Mouse (Mus musculus) lung, postnatal 0 days (tissue): ENCODE data around the gene Rab44. TPM values are rescaled to one million over a fixed set of nuclear protein-coding genes. Genes with fewer than 3 reads are reported as not detected.

Source experiments
- ATAC-seq: fragments of 200-750 bp; cut with Nextera tagmentation; 2 replicates; pipeline ENCODE4 v1.8.0; 2017; ENCODE audit warnings: moderate library complexity
- DNase-seq: peaks from one replicate; pipeline ENCODE4 v3.0.0-alpha.2; 2016; ENCODE audit warnings: low spot score
- H3K27ac ChIP-seq: fragments of 300-500 bp; sonication (generic); 2 replicates; pipeline ENCODE4 v1.5.1; 2014; ENCODE audit warnings: antibody characterized with exemption, mild to moderate bottlenecking, low read length, mixed read lengths
- H3K27me3 ChIP-seq: fragments of 300-500 bp; sonication (generic); replicated peaks from 2 replicates; pipeline ENCODE4 v1.6.1; 2014; ENCODE audit warnings: low read length, mixed read lengths; ENCODE audit not compliant: insufficient read depth
- H3K36me3 ChIP-seq: fragments of 300-500 bp; sonication (generic); 2 replicates; pipeline ENCODE4 v1.6.1; 2014; ENCODE audit warnings: low read length, mixed read lengths; ENCODE audit not compliant: insufficient read depth
- H3K4me1 ChIP-seq: fragments of 300-500 bp; sonication (generic); 2 replicates; pipeline ENCODE4 v1.6.1; 2014; ENCODE audit warnings: antibody characterized with exemption, low read depth, low read length, mixed read lengths; ENCODE audit not compliant: insufficient read depth
- H3K4me2 ChIP-seq: fragments of 300-500 bp; sonication (generic); replicated peaks from 2 replicates; pipeline ENCODE4 v1.6.1; 2014; ENCODE audit warnings: low read depth, mild to moderate bottlenecking, low read length, moderate library complexity, mixed read lengths
- H3K4me3 ChIP-seq: fragments of 300-500 bp; sonication (generic); 2 replicates; pipeline ENCODE4 v1.5.1; 2014; ENCODE audit warnings: low read depth, low read length
- H3K9ac ChIP-seq: fragments of 300-500 bp; sonication (generic); replicated peaks from 2 replicates; pipeline ENCODE4 v1.6.1; 2014; ENCODE audit warnings: low read depth, mild to moderate bottlenecking
- H3K9me3 ChIP-seq: fragments of 300-500 bp; sonication (generic); 2 replicates; pipeline ENCODE4 v1.6.1; 2016; ENCODE audit warnings: low read length, mixed read lengths
- CTCF ChIP-seq: IDR thresholded peaks from 2 replicates; pipeline ENCODE4 v1.5.1; 2016; ENCODE audit warnings: antibody characterized with exemption, mild to moderate bottlenecking
- EP300 ChIP-seq: IDR thresholded peaks from 2 replicates; pipeline ENCODE4 v1.6.1; 2016; ENCODE audit warnings: antibody characterized with exemption, mild to moderate bottlenecking, control low read depth
- WGBS: fragments of 180-500 bp; shearing (Covaris S2); extraction: QIAGEN DNeasy Blood & Tissue Kit; methylation state at CpG from one replicate; pipeline ENCODE4 v1.1.7; 2014; 5-methylcytosine and 5-hydroxymethylcytosine counted together
- polyA plus RNA-seq: library from polyadenylated mRNA; unstranded; fragments of >200 nt; fragmentation: Nextera tagmentation; extraction: Ambion mirVana; gene quantifications from 2 replicates; pipeline ENCODE4 v1.2.1, GENCODE M21; 2015

Gene Rab44
- polyA plus RNA-seq, 1 experiment from 2014 or later: 1.0 TPM

DNA sequence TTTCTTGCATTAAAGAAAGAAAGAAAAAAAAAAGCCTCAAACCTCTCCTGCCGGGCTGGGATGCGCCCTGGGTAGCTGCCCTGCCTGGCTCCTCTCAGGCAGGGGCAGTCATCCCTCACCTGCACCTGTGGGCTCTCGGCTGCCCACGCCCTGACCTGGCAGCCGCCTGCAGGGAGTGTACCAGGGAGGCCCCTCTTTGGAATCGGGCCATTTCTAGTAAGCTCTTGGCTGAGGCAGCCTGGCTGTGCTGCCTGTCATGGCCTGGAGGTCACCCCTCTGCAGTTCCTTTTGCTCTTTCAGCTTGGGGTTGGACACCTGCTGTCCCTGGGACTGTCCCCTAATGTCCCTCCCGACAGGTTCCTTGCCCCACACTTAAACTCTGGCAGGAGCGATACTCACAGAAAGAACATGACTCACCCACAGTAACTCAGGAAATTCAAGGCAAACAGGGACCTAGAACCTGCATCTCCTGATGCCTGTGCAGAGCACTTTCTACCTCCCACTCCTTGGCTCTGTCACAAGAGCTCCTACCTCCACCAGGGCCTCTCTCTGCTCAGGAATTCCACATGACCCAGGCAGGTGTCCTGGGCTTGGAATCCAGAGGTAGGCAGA lies 52.1 kb downstream of the Rab44 start:
- H3K9ac ChIP-seq: no peak overlapping the region
- no peak for TF ChIP-seq EP300
- no peak for TF ChIP-seq CTCF
- WGBS: 37% methylated on average over 7 of the region's 8 CpGs

GRCm38 (mm10) chr17:29167371-29167770 lies 53.4 kb downstream of the Rab44 start:
- WGBS: 43% methylated on average over 6 of the region's 6 CpGs
- TF ChIP-seq EP300 (no peak), CTCF (no peak)
- no peak overlapping the region for H3K9ac ChIP-seq
- H3K27me3 ChIP-seq: no peaks in the 10 kb centered on the region
- no peak overlapping the region for H3K27ac ChIP-seq
- no peaks in the 10 kb centered on the region for H3K36me3 ChIP-seq
- no peaks in the 10 kb centered on the region for H3K9me3 ChIP-seq
- no peak overlapping the region for H3K4me3 ChIP-seq
- peak; percentile 62 for DNase-seq
- no peak overlapping the region for H3K4me2 ChIP-seq
- 0 out of 2 replicates have a peak, but pooled peaks have one; percentile 4 for ATAC-seq
- H3K4me1 ChIP-seq: peaks cover 5% of the 10 kb centered on the region

More for the DNA sequence above, 52.1 kb downstream of the Rab44 start:
- ATAC-seq (peak; percentile 39; the same call in 1 of the 2 replicates), DNase-seq (peak; percentile 29)
- Histone ChIP-seq H3K27ac (no peak overlapping the region), H3K4me2 (no peak overlapping the region), H3K4me1 (peaks cover 5% of the 10 kb centered on the region), H3K36me3 (no peaks in the 10 kb centered on the region), H3K27me3 (no peaks in the 10 kb centered on the region), H3K9me3 (no peaks in the 10 kb centered on the region), H3K4me3 (no peak overlapping the region)

DNA sequence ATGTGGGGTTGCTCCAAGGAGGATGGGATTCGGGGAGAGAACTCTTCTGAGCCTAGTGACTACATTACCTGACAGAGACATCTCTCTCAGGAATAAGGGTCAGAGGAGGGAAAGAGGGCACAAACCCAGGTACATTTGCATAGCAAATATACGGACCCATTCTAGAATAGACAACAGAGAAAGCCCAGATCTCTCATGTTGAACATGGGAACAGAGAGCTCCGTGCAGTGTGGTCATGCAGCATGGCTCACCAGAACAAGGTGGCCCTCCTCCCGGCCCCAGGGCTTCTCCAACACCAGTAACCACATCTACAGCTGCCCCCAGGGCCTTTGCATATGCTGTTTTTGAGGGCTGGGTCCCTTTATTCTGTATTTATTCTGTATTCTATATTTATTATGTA lies 54.5 kb downstream of the Rab44 start:
- 86% methylated on average over 4 of the region's 4 CpGs for WGBS
- Histone ChIP-seq H3K4me2 (no peak overlapping the region), H3K27me3 (no peaks in the 10 kb centered on the region), H3K36me3 (no peaks in the 10 kb centered on the region), H3K27ac (no peak overlapping the region), H3K4me3 (no peak overlapping the region), H3K4me1 (peaks cover 5% of the 10 kb centered on the region), H3K9me3 (no peaks in the 10 kb centered on the region), H3K9ac (no peak overlapping the region)
- no peak for ATAC-seq
- DNase-seq: no peak
- TF ChIP-seq CTCF (no peak), EP300 (no peak)

GRCm38 (mm10) chr17:29168996-29169601 lies 55.2 kb downstream of the Rab44 start:
- H3K27ac ChIP-seq: no peak overlapping the region
- DNase-seq: no peak
- 67% methylated on average over 12 of the region's 12 CpGs for WGBS

DNA sequence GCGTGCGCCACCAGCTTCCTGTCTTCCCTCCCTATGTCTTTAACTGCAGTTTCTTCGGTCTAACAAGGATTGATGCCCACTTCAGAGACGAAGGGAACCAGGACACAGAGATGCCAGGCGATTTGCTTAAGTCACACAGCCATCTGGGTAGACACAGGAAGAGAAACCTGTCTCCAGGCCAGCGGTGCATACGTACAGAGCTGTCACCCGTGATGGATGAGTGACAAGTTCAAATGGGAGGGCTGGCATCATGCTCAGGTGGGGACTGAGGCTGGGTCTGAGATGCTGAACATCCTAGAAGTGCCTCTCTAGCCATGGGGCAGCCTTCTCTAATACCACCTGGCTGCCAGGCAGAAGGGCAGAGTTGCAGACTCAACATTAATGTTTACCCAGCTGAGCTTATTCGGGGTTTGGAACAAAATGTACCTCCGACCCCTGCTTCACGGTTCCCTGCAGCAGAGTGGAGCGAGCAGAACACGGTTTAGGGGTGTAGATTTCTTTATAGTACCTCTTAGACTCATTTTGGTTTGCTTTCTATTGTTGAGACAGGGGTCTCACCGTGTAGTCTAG lies 56.6 kb downstream of the Rab44 start:
- Histone ChIP-seq H3K36me3 (no peaks in the 10 kb centered on the region), H3K27ac (no peak overlapping the region), H3K9me3 (no peaks in the 10 kb centered on the region), H3K9ac (no peak overlapping the region), H3K4me2 (no peak overlapping the region), H3K4me3 (no peak overlapping the region), H3K27me3 (no peaks in the 10 kb centered on the region), H3K4me1 (no peaks in the 10 kb centered on the region)
- DNase-seq (no peak), ATAC-seq (no peak)
- TF ChIP-seq EP300 (no peak), CTCF (no peak)
- 57% methylated on average over 14 of the region's 14 CpGs for WGBS

More at GRCm38 (mm10) chr17:29168996-29169601, 55.2 kb downstream of the Rab44 start:
- no peaks in the 10 kb centered on the region for H3K27me3 ChIP-seq
- no peaks in the 10 kb centered on the region for H3K36me3 ChIP-seq
- ATAC-seq: no peak
- no peaks in the 10 kb centered on the region for H3K9me3 ChIP-seq
- no peak overlapping the region for H3K4me2 ChIP-seq
- TF ChIP-seq CTCF (peak; percentile 62), EP300 (no peak)
- H3K4me1 ChIP-seq: peaks cover 5% of the 10 kb centered on the region
- no peak overlapping the region for H3K4me3 ChIP-seq
- no peak overlapping the region for H3K9ac ChIP-seq

- TF ChIP-seq EP300 (no peak), CTCF (peak; percentile 98)
- DNase-seq: peak; percentile 90
- no peaks in the 10 kb centered on the region for H3K4me1 ChIP-seq
- no peak overlapping the region for H3K27ac ChIP-seq
- no peak overlapping the region for H3K4me3 ChIP-seq
- H3K9ac ChIP-seq: no peak overlapping the region
- no peaks in the 10 kb centered on the region for H3K9me3 ChIP-seq
- ATAC-seq: peak; percentile 79
- no peaks in the 10 kb centered on the region for H3K36me3 ChIP-seq
- H3K4me2 ChIP-seq: no peak overlapping the region
- 12% methylated on average over 14 of the region's 14 CpGs for WGBS
- no peaks in the 10 kb centered on the region for H3K27me3 ChIP-seq
Measured at GRCm38 (mm10) chr17:29171001-29171772, 57.2 kb downstream of the Rab44 start.
